Mouse (Mus musculus) midbrain, embryonic 13.5 days (tissue): Measurements from ENCODE around the gene Gata1. TPM values are rescaled to one million over a fixed set of nuclear protein-coding genes. Genes with fewer than 3 reads are reported as not detected.

Experiments used
- ATAC-seq: fragments of 200-750 bp; cut with Nextera tagmentation; 2 replicates; pipeline ENCODE4 v1.8.0; 2017; ENCODE audit warnings: mild to moderate bottlenecking, moderate TSS enrichment, moderate library complexity
- H3K27ac ChIP-seq: fragments of 300-500 bp; sonication (generic); 2 replicates; pipeline ENCODE4 v1.5.1; 2015; ENCODE audit warnings: inconsistent platforms, mild to moderate bottlenecking, moderate library complexity
- H3K27me3 ChIP-seq: fragments of 300-500 bp; sonication (generic); 2 replicates; pipeline ENCODE4 v1.6.1; 2015; ENCODE audit warnings: mild to moderate bottlenecking, inconsistent platforms
- H3K36me3 ChIP-seq: fragments of 300-500 bp; sonication (generic); 2 replicates; pipeline ENCODE4 v1.6.1; 2015; ENCODE audit warnings: mild to moderate bottlenecking, inconsistent platforms
- H3K4me1 ChIP-seq: fragments of 300-500 bp; sonication (generic); replicated peaks from 2 replicates; pipeline ENCODE4 v1.6.1; 2015; ENCODE audit warnings: inconsistent platforms
- H3K4me2 ChIP-seq: fragments of 300-500 bp; sonication (generic); replicated peaks from 2 replicates; pipeline ENCODE4 v1.6.1; 2015; ENCODE audit warnings: moderate library complexity, mild to moderate bottlenecking, inconsistent platforms
- H3K4me3 ChIP-seq: fragments of 300-500 bp; sonication (generic); replicated peaks from 2 replicates; pipeline ENCODE4 v1.5.1; 2015; ENCODE audit warnings: mild to moderate bottlenecking, inconsistent platforms
- H3K9ac ChIP-seq: fragments of 300-500 bp; sonication (generic); replicated peaks from 2 replicates; pipeline ENCODE4 v1.6.1; 2015; ENCODE audit warnings: mild to moderate bottlenecking, inconsistent platforms
- H3K9me3 ChIP-seq: fragments of 300-500 bp; sonication (generic); 2 replicates; pipeline ENCODE4 v1.6.1; 2016; ENCODE audit warnings: mild to moderate bottlenecking, inconsistent platforms
- WGBS: fragments of 180-500 bp; shearing (Covaris S2); methylation state at CpG from one replicate; pipeline ENCODE4 v1.1.7; 2015; 5-methylcytosine and 5-hydroxymethylcytosine counted together
- polyA plus RNA-seq: library from polyadenylated mRNA; unstranded; fragments of >200 nt; fragmentation: Nextera tagmentation; extraction: Ambion mirVana; gene quantifications from 2 replicates; pipeline ENCODE4 v1.2.1, GENCODE M21; 2015

Gene Gata1
- polyA plus RNA-seq, 1 experiment from 2014 or later, result 0.24 TPM

GRCm38 (mm10) chrX:8002001-8002400, 24.1 kb upstream of the Gata1 start:
- no peak for ATAC-seq
- no peaks in the 10 kb centered on the region for H3K9me3 ChIP-seq
- H3K4me2 ChIP-seq, result no peak overlapping the region
- 38% methylated on average over 5 of the region's 5 CpGs for WGBS
- no peaks in the 10 kb centered on the region for H3K27me3 ChIP-seq
- H3K27ac ChIP-seq, result no peak overlapping the region
- H3K9ac ChIP-seq, result no peak overlapping the region
- H3K4me1 ChIP-seq, result no peaks in the 10 kb centered on the region
- H3K4me3 ChIP-seq, result no peak overlapping the region
- no peaks in the 10 kb centered on the region for H3K36me3 ChIP-seq

- Histone ChIP-seq H3K9me3 (no peaks in the 10 kb centered on the region), H3K36me3 (no peaks in the 10 kb centered on the region), H3K27ac (no peak overlapping the region), H3K4me1 (no peaks in the 10 kb centered on the region), H3K27me3 (no peaks in the 10 kb centered on the region), H3K9ac (no peak overlapping the region), H3K4me3 (no peak overlapping the region), H3K4me2 (no peak overlapping the region)
- 83% methylated on average over 3 of the region's 3 CpGs for WGBS
- ATAC-seq, result no peak
Measured at GRCm38 (mm10) chrX:8000546-8001192, 22.8 kb upstream of the Gata1 start.

GRCm38 (mm10) chrX:7993068-7993735, 15.3 kb upstream of the Gata1 start:
- no peak for ATAC-seq
- Histone ChIP-seq H3K36me3 (no peaks in the 10 kb centered on the region), H3K27ac (no peak overlapping the region), H3K27me3 (no peaks in the 10 kb centered on the region), H3K9me3 (no peaks in the 10 kb centered on the region), H3K4me1 (no peaks in the 10 kb centered on the region), H3K4me3 (no peak overlapping the region), H3K4me2 (no peak overlapping the region), H3K9ac (no peak overlapping the region)
- 79% methylated on average over 10 of the region's 10 CpGs for WGBS

- no peak overlapping the region for H3K4me2 ChIP-seq
- no peaks in the 10 kb centered on the region for H3K9me3 ChIP-seq
- no peaks in the 10 kb centered on the region for H3K4me1 ChIP-seq
- no peak for ATAC-seq
- no peak overlapping the region for H3K27ac ChIP-seq
- H3K9ac ChIP-seq, result no peak overlapping the region
- no peak overlapping the region for H3K4me3 ChIP-seq
- no peaks in the 10 kb centered on the region for H3K27me3 ChIP-seq
- 58% methylated on average over 8 of the region's 8 CpGs for WGBS
- no peaks in the 10 kb centered on the region for H3K36me3 ChIP-seq
Measured at GRCm38 (mm10) chrX:7992379-7993067, 14.7 kb upstream of the Gata1 start.

GRCm38 (mm10) chrX:7981368-7981767, 3.5 kb upstream of the Gata1 start:
- no peak overlapping the region for H3K27ac ChIP-seq
- no peaks in the 10 kb centered on the region for H3K27me3 ChIP-seq
- WGBS, result 88% methylated on average over 7 of the region's 7 CpGs

GRCm38 (mm10) chrX:7971292-7971691, 6.6 kb downstream of the Gata1 start:
- no peaks in the 10 kb centered on the region for H3K9me3 ChIP-seq
- H3K36me3 ChIP-seq, result no peaks in the 10 kb centered on the region
- no peak overlapping the region for H3K9ac ChIP-seq
- H3K27ac ChIP-seq, result no peak overlapping the region
- H3K27me3 ChIP-seq, result no peaks in the 10 kb centered on the region
- H3K4me2 ChIP-seq, result no peak overlapping the region
- ATAC-seq, result no peak
- no peak overlapping the region for H3K4me3 ChIP-seq
- no peaks in the 10 kb centered on the region for H3K4me1 ChIP-seq
- WGBS, result 77% methylated on average over 4 of the region's 4 CpGs

More at GRCm38 (mm10) chrX:7981368-7981767, 3.5 kb upstream of the Gata1 start:
- H3K4me1 ChIP-seq, result no peaks in the 10 kb centered on the region
- H3K4me3 ChIP-seq, result no peak overlapping the region
- H3K9me3 ChIP-seq, result no peaks in the 10 kb centered on the region
- H3K36me3 ChIP-seq, result no peaks in the 10 kb centered on the region
- no peak overlapping the region for H3K4me2 ChIP-seq
- no peak overlapping the region for H3K9ac ChIP-seq
- no peak for ATAC-seq

- H3K27me3 ChIP-seq, result no peaks in the 10 kb centered on the region
- no peak for ATAC-seq
- 90% methylated on average over 3 of the region's 3 CpGs for WGBS
- H3K4me2 ChIP-seq, result no peak overlapping the region
- H3K36me3 ChIP-seq, result no peaks in the 10 kb centered on the region
- H3K4me1 ChIP-seq, result no peaks in the 10 kb centered on the region
- H3K27ac ChIP-seq, result no peak overlapping the region
- H3K9ac ChIP-seq, result no peak overlapping the region
- no peaks in the 10 kb centered on the region for H3K9me3 ChIP-seq
- H3K4me3 ChIP-seq, result no peak overlapping the region
Measured at GRCm38 (mm10) chrX:7968899-7969298, 9.0 kb downstream of the Gata1 start.

- Histone ChIP-seq H3K4me1 (no peaks in the 10 kb centered on the region), H3K9ac (no peak overlapping the region), H3K36me3 (no peaks in the 10 kb centered on the region), H3K9me3 (no peaks in the 10 kb centered on the region), H3K4me2 (no peak overlapping the region), H3K4me3 (no peak overlapping the region), H3K27ac (no peak overlapping the region), H3K27me3 (no peaks in the 10 kb centered on the region)
- 85% methylated on average over 8 of the region's 8 CpGs for WGBS
- no peak for ATAC-seq
Measured at GRCm38 (mm10) chrX:7968226-7968625, 9.6 kb downstream of the Gata1 start.

- H3K36me3 ChIP-seq, result no peaks in the 10 kb centered on the region
- no peak overlapping the region for H3K9ac ChIP-seq
- no peak overlapping the region for H3K4me2 ChIP-seq
- no peaks in the 10 kb centered on the region for H3K27me3 ChIP-seq
- WGBS, result 70% methylated on average over 4 of the region's 9 CpGs
- no peak overlapping the region for H3K27ac ChIP-seq
- ATAC-seq, result no peak
- no peak overlapping the region for H3K4me3 ChIP-seq
- no peaks in the 10 kb centered on the region for H3K9me3 ChIP-seq
- no peaks in the 10 kb centered on the region for H3K4me1 ChIP-seq
Measured at GRCm38 (mm10) chrX:7967596-7968201, 10.2 kb downstream of the Gata1 start.

GRCm38 (mm10) chrX:7966161-7966560, 11.7 kb downstream of the Gata1 start:
- ATAC-seq, result no peak
- WGBS, result 80% methylated on average over 4 of the region's 4 CpGs
- Histone ChIP-seq H3K4me3 (no peak overlapping the region), H3K36me3 (no peaks in the 10 kb centered on the region), H3K9ac (no peak overlapping the region), H3K4me1 (no peaks in the 10 kb centered on the region), H3K9me3 (no peaks in the 10 kb centered on the region), H3K27me3 (no peaks in the 10 kb centered on the region), H3K4me2 (no peak overlapping the region), H3K27ac (no peak overlapping the region)

- Histone ChIP-seq H3K4me1 (no peaks in the 10 kb centered on the region), H3K4me2 (no peak overlapping the region), H3K27ac (no peak overlapping the region), H3K36me3 (no peaks in the 10 kb centered on the region), H3K9me3 (no peaks in the 10 kb centered on the region), H3K9ac (no peak overlapping the region), H3K27me3 (no peaks in the 10 kb centered on the region), H3K4me3 (no peak overlapping the region)
- 75% methylated on average over 7 of the region's 7 CpGs for WGBS
- ATAC-seq, result no peak
Measured at GRCm38 (mm10) chrX:7963829-7964626, 13.8 kb downstream of the Gata1 start.
